Mouse (Mus musculus): ENCODE data around the gene Trim28.

- TF ChIP-seq CTCF (IDR thresholded peaks at IDR 0.05 in 2 of 3, conservative IDR thresholded peaks at IDR 0.05 in 1 of 3; ENCODE audit: control insufficient read depth in 1 of 3, insufficient read depth in 1 of 3, low read depth in 2 of 3, low read length in 3 of 3, poor library complexity in 1 of 3, severe bottlenecking in 1 of 3) (no peak), POLR2A (IDR thresholded peaks at IDR 0.05; ENCODE audit: control insufficient read depth in 1 of 2, insufficient read depth in 1 of 2, low read depth in 1 of 2, low read length in 2 of 2, poor library complexity in 1 of 2) (no peak), MAX (IDR thresholded peaks at IDR 0.05; ENCODE audit: low read length) (no peak), TCF12 (IDR thresholded peaks at IDR 0.05; ENCODE audit: low read depth, low read length) (no peak), GATA1 (IDR thresholded peaks at IDR 0.05; ENCODE audit: low read depth, low read length) (no peak), POLR2AphosphoS5 (IDR thresholded peaks at IDR 0.05; ENCODE audit: borderline replicate concordance, low read depth, low read length) (no peak), MEF2A (IDR thresholded peaks at IDR 0.05; ENCODE audit: extremely low read depth, insufficient replicate concordance, low read depth, low read length, poor library complexity, severe bottlenecking) (no peak), USF1 (IDR thresholded peaks at IDR 0.05; ENCODE audit: low read depth, low read length) (no peak), ZNF384 (IDR thresholded peaks at IDR 0.05; ENCODE audit: low read depth, low read length) (no peak)
Measured at GRCm38 (mm10) chr7:13006011-13006410, 7.1 kb downstream of the Trim28 start.

Measured in MEL (cell line).